Mouse (Mus musculus) MEL (cell line): ENCODE measurements around the gene Sel1l. TPM values are rescaled to one million over a fixed set of nuclear protein-coding genes. Genes with fewer than 3 reads are reported as not detected.

Experiments
- DNase-seq: peaks from one replicate; pipeline ENCODE4 v3.0.0; 2011; ENCODE audit warnings: low read depth, low spot score
- H3K27ac ChIP-seq: 2 replicates; pipeline ENCODE4 v1.5.1; 2012; ENCODE audit warnings: low read depth, mild to moderate bottlenecking, control low read depth, low read length, moderate library complexity; ENCODE audit not compliant: control insufficient read depth
- H3K27me3 ChIP-seq, 2 experiments: fragments of 150-350 bp in 1 of 2; sonication (generic) in 1 of 2; 2 replicates each; pipeline ENCODE4 v1.6.1; 2012; ENCODE audit warnings: low read length in 2 of 2, mild to moderate bottlenecking in 2 of 2, improper control_type of control experiment in 1 of 2, moderate library complexity in 1 of 2; ENCODE audit not compliant: insufficient read depth in 2 of 2, control insufficient read depth in 1 of 2
- H3K36me3 ChIP-seq, 2 experiments: 2 replicates each; pipeline ENCODE4 v1.6.1; 2012 to 2014; ENCODE audit warnings: low read length in 2 of 2, improper control_type of control experiment in 1 of 2, inconsistent platforms in 1 of 2, mild to moderate bottlenecking in 1 of 2; ENCODE audit not compliant: insufficient read depth in 2 of 2, control insufficient read depth in 1 of 2
- H3K4me1 ChIP-seq, 2 experiments: fragments of 150-350 bp in 1 of 2; sonication (generic) in 1 of 2; 2 replicates each; pipeline ENCODE4 v1.6.1; 2012; ENCODE audit warnings: low read length in 2 of 2, improper control_type of control experiment in 1 of 2, mild to moderate bottlenecking in 1 of 2; ENCODE audit not compliant: insufficient read depth in 2 of 2, control insufficient read depth in 1 of 2
- H3K4me3 ChIP-seq, 2 experiments: fragments of 150-350 bp in 1 of 2; sonication (generic) in 1 of 2; 2 replicates each; pipeline ENCODE4 v1.5.1; 2012; ENCODE audit warnings: low read depth in 2 of 2, low read length in 2 of 2, mild to moderate bottlenecking in 2 of 2, moderate library complexity in 2 of 2, control low read depth in 1 of 2, improper control_type of control experiment in 1 of 2; ENCODE audit not compliant: control insufficient read depth in 1 of 2, insufficient read depth in 1 of 2
- H3K79me2 ChIP-seq: 2 replicates; pipeline ENCODE4 v1.6.1; 2012; ENCODE audit warnings: mild to moderate bottlenecking, low read length, moderate library complexity; ENCODE audit not compliant: control insufficient read depth, poor library complexity, insufficient read depth
- H3K9ac ChIP-seq: 2 replicates; pipeline ENCODE4 v1.6.1; 2012; ENCODE audit warnings: low read depth, mild to moderate bottlenecking, control low read depth, low read length, moderate library complexity; ENCODE audit not compliant: control insufficient read depth, poor library complexity, severe bottlenecking
- H3K9me3 ChIP-seq: fragments of 150-350 bp; sonication (generic); replicated peaks from 2 replicates; pipeline ENCODE4 v1.6.1; 2012; ENCODE audit warnings: mild to moderate bottlenecking, low read length, improper control_type of control experiment, moderate library complexity; ENCODE audit not compliant: insufficient read depth
- CHD2 ChIP-seq: IDR thresholded peaks from 2 replicates; pipeline ENCODE4 v1.6.1; 2011; ENCODE audit warnings: low read length, improper control_type of control experiment
- E2F4 ChIP-seq: IDR thresholded peaks from 2 replicates; pipeline ENCODE4 v1.6.1; 2011; ENCODE audit warnings: low read depth, low read length, improper control_type of control experiment, borderline replicate concordance
- ETS1 ChIP-seq: IDR thresholded peaks from 2 replicates; pipeline ENCODE4 v1.6.1; 2012; ENCODE audit warnings: low read depth, mild to moderate bottlenecking, inconsistent platforms, low read length, improper control_type of control experiment, moderate library complexity
- GATA1 ChIP-seq: IDR thresholded peaks from 2 replicates; pipeline ENCODE4 v1.6.1; 2011; ENCODE audit warnings: low read depth, low read length, improper control_type of control experiment
- KAT2A ChIP-seq: conservative IDR thresholded peaks from 2 replicates; pipeline ENCODE4 v1.6.1; 2012; ENCODE audit warnings: low read depth, low read length, improper control_type of control experiment, inconsistent platforms
- MAX ChIP-seq: IDR thresholded peaks from 2 replicates; pipeline ENCODE4 v1.6.1; 2011; ENCODE audit warnings: low read length, improper control_type of control experiment
- MXI1 ChIP-seq: IDR thresholded peaks from 2 replicates; pipeline ENCODE4 v1.6.1; 2011; ENCODE audit warnings: mild to moderate bottlenecking, low read depth, low read length, improper control_type of control experiment
- NELFE ChIP-seq: IDR thresholded peaks from 2 replicates; pipeline ENCODE4 v1.6.1; 2011; ENCODE audit warnings: low read depth, low read length, improper control_type of control experiment
- NRF1 ChIP-seq: IDR thresholded peaks from 2 replicates; pipeline ENCODE4 v1.6.1; 2014; ENCODE audit warnings: low read depth, mild to moderate bottlenecking, inconsistent platforms, low read length, improper control_type of control experiment, moderate library complexity; ENCODE audit not compliant: poor library complexity, insufficient read depth, severe bottlenecking
- POLR2A ChIP-seq, 2 experiments: IDR thresholded peaks; 2 replicates each; pipeline ENCODE4 v1.6.1; 2011 to 2012; ENCODE audit warnings: low read length in 2 of 2, mild to moderate bottlenecking in 2 of 2, control low read depth in 1 of 2, improper control_type of control experiment in 1 of 2, low read depth in 1 of 2, moderate library complexity in 1 of 2; ENCODE audit not compliant: control insufficient read depth in 1 of 2, insufficient read depth in 1 of 2, poor library complexity in 1 of 2
- POLR2AphosphoS2 ChIP-seq: IDR thresholded peaks from 2 replicates; pipeline ENCODE4 v1.6.1; 2011; ENCODE audit warnings: low read length, improper control_type of control experiment
- RCOR1 ChIP-seq: IDR thresholded peaks from 2 replicates; pipeline ENCODE4 v1.6.1; 2012; ENCODE audit warnings: low read depth, mild to moderate bottlenecking, inconsistent platforms, low read length, improper control_type of control experiment
- SMC3 ChIP-seq: IDR thresholded peaks from 2 replicates; pipeline ENCODE4 v1.6.1; 2011; ENCODE audit warnings: low read depth, low read length, improper control_type of control experiment
- USF1 ChIP-seq: IDR thresholded peaks from 2 replicates; pipeline ENCODE4 v1.6.1; 2014; ENCODE audit warnings: low read depth, mild to moderate bottlenecking, inconsistent platforms, low read length, improper control_type of control experiment, moderate library complexity
- ZMIZ1 ChIP-seq: IDR thresholded peaks from 2 replicates; pipeline ENCODE4 v1.6.1; 2012; ENCODE audit warnings: low read depth, mild to moderate bottlenecking, inconsistent platforms, low read length, improper control_type of control experiment, moderate library complexity
- ZNF384 ChIP-seq: IDR thresholded peaks from 2 replicates; pipeline ENCODE4 v1.6.1; 2012; ENCODE audit warnings: low read depth, mild to moderate bottlenecking, inconsistent platforms, low read length, improper control_type of control experiment
- polyA plus RNA-seq, 2 experiments: library from polyadenylated mRNA; stranded (reverse) in 1 of 2; unstranded in 1 of 2; fragments of >175 nt in 1 of 2; fragments of >200 nt in 1 of 2; gene quantifications; 2 replicates each; pipeline versions ENCODE4 v1.2.1 to v1.2.4; 2012; ENCODE audit warnings: low replicate concordance in 2 of 2, low read depth in 1 of 2; ENCODE audit not compliant: insufficient read length in 2 of 2, insufficient read depth in 1 of 2, missing spikeins in 1 of 2
- total RNA-seq: library from RNA; depleted of rRNA; stranded (reverse); fragments of 300-350 nt; gene quantifications from 2 replicates; pipeline ENCODE4 v1.2.3, GENCODE M21; 2012

The Sel1l gene
- total and polyA plus RNA-seq, 3 experiments = 32.0 to 299 (median 35.6) TPM

- Histone ChIP-seq H3K4me1 (no peaks in the 10 kb centered on the region), H3K36me3 (no peaks in the 10 kb centered on the region), H3K27ac (no peak overlapping the region), H3K9me3 (no peaks in the 10 kb centered on the region), H3K79me2 (no peaks in the 10 kb centered on the region), H3K9ac (no peak overlapping the region), H3K27me3 (no peaks in the 10 kb centered on the region; a peak in 1 of 4 replicates), H3K4me3 (no peak overlapping the region)
- no peak for TF ChIP-seq POLR2A (IDR thresholded peaks at IDR 0.05; ENCODE audit: control insufficient read depth in 1 of 2, insufficient read depth in 1 of 2, low read depth in 1 of 2, low read length in 2 of 2, poor library complexity in 1 of 2)
- no peak for DNase-seq
These were observed 70.5 kb downstream of the Sel1l start for GRCm38 (mm10) chr12:91778211-91779003.

GRCm38 (mm10) chr12:91776342-91776741 lies 72.6 kb downstream of the Sel1l start:
- TF ChIP-seq RCOR1 (no peak), NELFE (no peak), ETS1 (no peak), SMC3 (no peak), CHD2 (no peak), MXI1 (no peak), KAT2A (no peak), POLR2AphosphoS2 (no peak), E2F4 (no peak), GATA1 (no peak), POLR2A (IDR thresholded peaks at IDR 0.05; ENCODE audit: control insufficient read depth in 1 of 2, insufficient read depth in 1 of 2, low read depth in 1 of 2, low read length in 2 of 2, poor library complexity in 1 of 2) (no peak), NRF1 (no peak), ZNF384 (no peak), USF1 (no peak), ZMIZ1 (no peak), MAX (no peak)
- H3K27me3 ChIP-seq = no peaks in the 10 kb centered on the region
- H3K79me2 ChIP-seq = no peaks in the 10 kb centered on the region
- no peak overlapping the region for H3K27ac ChIP-seq
- no peak overlapping the region for H3K9ac ChIP-seq
- no peaks in the 10 kb centered on the region for H3K36me3 ChIP-seq
- H3K4me1 ChIP-seq = no peaks in the 10 kb centered on the region
- H3K9me3 ChIP-seq = no peaks in the 10 kb centered on the region
- DNase-seq = no peak
- no peak overlapping the region for H3K4me3 ChIP-seq
